Mouse (Mus musculus): ENCODE data around the gene Polr2f. TPM values are rescaled to one million over a fixed set of nuclear protein-coding genes. Genes with fewer than 3 reads are reported as not detected.
A peak's percentile ranks its signal among the peaks of the same experiment; 100 is the strongest.

Gene Polr2f
- polyA plus RNA-seq, 1 experiment from 2014 or later, result 318 TPM

DNA sequence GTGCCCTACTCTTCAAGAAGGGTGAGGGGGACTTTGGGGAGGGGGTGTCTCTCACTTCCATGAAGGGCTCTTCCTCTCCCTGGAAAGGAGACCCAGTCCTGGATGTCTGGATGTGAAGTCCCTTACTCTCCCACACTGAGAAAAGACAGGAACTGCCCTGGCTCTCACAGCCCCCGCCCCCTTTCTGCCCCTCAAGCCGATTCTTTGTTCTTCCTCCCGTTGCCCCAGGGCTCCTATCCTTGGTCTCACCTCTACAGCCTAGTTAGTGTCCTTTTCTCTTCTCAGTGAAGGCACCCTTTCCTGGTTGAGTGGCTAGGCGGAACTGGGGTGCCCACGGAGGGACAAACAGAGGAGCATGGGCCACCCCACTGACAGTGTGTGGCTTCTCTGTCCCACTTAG, 24.3 kb downstream of the Polr2f start, which contains the start of gene Sox10:
Sox10 (minus strand) TSS at position 101 of the 400 bp plus-strand sequence.
- 50% methylated on average over 5 of the region's 5 CpGs for WGBS
- H3K27ac ChIP-seq, result no peak within 1 kb of the TSS

GRCm38 (mm10) chr15:79166712-79167111, 25.9 kb downstream of the Polr2f start:
- peaks cover 39% of the 10 kb centered on the region for H3K4me1 ChIP-seq
- no peaks in the 10 kb centered on the region for H3K36me3 ChIP-seq
- H3K4me3 ChIP-seq, result no peak overlapping the region
- 0 out of 2 replicates have a peak, but pooled peaks have one; percentile 31 for ATAC-seq (ENCODE audit: low FRiP score, low read depth)
- 40% methylated on average over 8 of the region's 8 CpGs for WGBS
- H3K27me3 ChIP-seq (replicated peaks), result peaks cover 49% of the 10 kb centered on the region
- H3K27ac ChIP-seq, result no peak overlapping the region
- H3K9ac ChIP-seq, result no peak overlapping the region
- peak overlapping the region; percentile 35 for H3K4me2 ChIP-seq (replicated peaks)
- no peaks in the 10 kb centered on the region for H3K9me3 ChIP-seq

More for the DNA sequence above, 24.3 kb downstream of the Polr2f start, which contains the start of gene Sox10:
- Histone ChIP-seq H3K9ac (peak within 1 kb of the TSS; percentile 29; the same call in 1 of the 2 replicates), H3K4me1 (peaks cover 39% of the 10 kb centered on the region), H3K4me3 (peak within 1 kb of the TSS; percentile 33), H3K27me3 (replicated peaks) (peaks cover 64% of the 10 kb centered on the region), H3K36me3 (no peaks in the 10 kb centered on the region), H3K4me2 (replicated peaks) (peak within 1 kb of the TSS; percentile 43), H3K9me3 (no peaks in the 10 kb centered on the region)
- no peak for ATAC-seq (ENCODE audit: low FRiP score, low read depth)

DNA sequence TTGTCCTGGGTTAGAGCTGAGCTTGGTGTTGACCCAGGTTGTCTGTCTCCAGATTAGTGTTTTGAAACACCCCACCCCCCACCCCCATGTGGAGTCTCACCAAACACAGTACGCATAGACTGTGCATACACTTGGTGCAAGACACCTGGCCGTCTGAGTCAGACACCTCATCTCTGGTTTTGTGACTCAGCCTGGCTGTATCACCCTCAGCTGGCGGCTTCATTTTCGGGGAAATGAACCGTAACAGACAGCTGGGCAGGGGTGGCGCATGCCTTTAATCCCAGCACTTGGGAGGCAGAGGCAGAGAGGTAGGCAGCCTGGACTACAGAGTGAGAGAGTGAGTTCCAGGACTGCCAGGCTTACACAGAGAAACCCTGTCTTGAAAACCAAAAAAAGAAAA, 36.1 kb downstream of the Polr2f start:
- 51% methylated on average over 6 of the region's 6 CpGs for WGBS
- H3K27ac ChIP-seq, result no peak overlapping the region

GRCm38 (mm10) chr15:79185213-79185612, 44.4 kb downstream of the Polr2f start:
- Histone ChIP-seq H3K36me3 (no peaks in the 10 kb centered on the region), H3K9me3 (no peaks in the 10 kb centered on the region), H3K4me1 (no peaks in the 10 kb centered on the region), H3K4me2 (replicated peaks) (no peak overlapping the region), H3K4me3 (no peak overlapping the region), H3K9ac (no peak overlapping the region), H3K27me3 (replicated peaks) (no peaks in the 10 kb centered on the region), H3K27ac (no peak overlapping the region)
- no peak for ATAC-seq (ENCODE audit: low FRiP score, low read depth)
- WGBS, result 90% methylated on average over 10 of the region's 10 CpGs

More for the DNA sequence above, 36.1 kb downstream of the Polr2f start:
- Histone ChIP-seq H3K9ac (no peak overlapping the region), H3K4me3 (no peak overlapping the region), H3K27me3 (replicated peaks) (no peaks in the 10 kb centered on the region), H3K4me2 (replicated peaks) (no peak overlapping the region), H3K36me3 (no peaks in the 10 kb centered on the region), H3K9me3 (no peaks in the 10 kb centered on the region), H3K4me1 (peaks cover 17% of the 10 kb centered on the region; the same call in 1 of the 2 replicates)
- ATAC-seq (ENCODE audit: low FRiP score, low read depth), result no peak

DNA sequence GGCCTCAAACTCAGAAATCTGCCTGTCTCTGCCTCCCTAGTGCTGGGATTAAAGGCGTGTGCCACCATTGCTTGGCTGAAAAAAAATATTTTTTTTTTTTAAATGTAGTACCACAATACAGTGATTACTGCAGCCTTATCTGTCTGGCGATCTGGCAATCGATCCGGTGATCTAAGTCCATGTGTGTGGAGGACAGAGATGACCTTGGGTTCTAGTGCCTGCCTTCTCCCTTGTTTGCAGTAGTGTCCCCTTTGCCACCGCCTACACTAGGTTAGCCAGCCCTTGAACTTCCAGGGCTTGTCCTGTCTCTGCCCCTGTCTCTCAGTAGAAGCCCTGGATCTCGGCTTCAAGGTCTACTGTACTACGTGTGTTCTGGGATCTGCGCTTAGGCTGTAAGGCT, 47.0 kb downstream of the Polr2f start:
- no peak for ATAC-seq (ENCODE audit: low FRiP score, low read depth)
- H3K27me3 ChIP-seq (replicated peaks), result no peaks in the 10 kb centered on the region
- no peak overlapping the region for H3K4me3 ChIP-seq
- H3K9me3 ChIP-seq, result no peaks in the 10 kb centered on the region
- H3K9ac ChIP-seq, result no peak overlapping the region
- WGBS, result 94% methylated on average over 8 of the region's 8 CpGs
- peaks cover 6% of the 10 kb centered on the region for H3K4me1 ChIP-seq
- no peak overlapping the region for H3K4me2 ChIP-seq (replicated peaks)
- H3K36me3 ChIP-seq, result no peaks in the 10 kb centered on the region
- H3K27ac ChIP-seq, result no peak overlapping the region

- H3K4me2 ChIP-seq (replicated peaks), result no peak overlapping the region
- 94% methylated on average over 2 of the region's 2 CpGs for WGBS
These were observed 50.6 kb downstream of the Polr2f start for GRCm38 (mm10) chr15:79191426-79191825.

DNA sequence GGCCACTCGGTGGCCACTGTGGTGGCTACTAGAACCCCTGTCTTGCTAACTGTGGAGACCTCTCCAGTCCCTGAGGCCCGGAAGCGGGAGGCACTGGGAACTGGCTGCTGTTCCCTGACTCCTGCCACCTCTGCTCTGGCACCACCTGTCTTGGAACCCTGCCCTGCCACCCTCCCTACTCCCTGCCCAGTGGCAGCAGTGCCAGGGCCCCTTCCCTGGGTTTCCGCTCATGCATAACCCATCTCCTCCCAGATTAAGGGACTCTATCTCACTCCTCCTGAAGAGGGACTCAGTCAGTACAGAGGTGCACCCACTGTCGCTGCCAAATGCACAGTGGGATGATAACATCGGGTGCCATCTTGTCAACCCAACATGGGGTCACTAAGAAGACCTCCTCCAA, 51.6 kb downstream of the Polr2f start:
- Histone ChIP-seq H3K36me3 (no peaks in the 10 kb centered on the region), H3K4me2 (replicated peaks) (peak overlapping the region; percentile 42; the same call in 1 of the 2 replicates), H3K9ac (no peak overlapping the region), H3K9me3 (no peaks in the 10 kb centered on the region), H3K27me3 (replicated peaks) (no peaks in the 10 kb centered on the region), H3K4me3 (no peak overlapping the region), H3K4me1 (peaks cover 29% of the 10 kb centered on the region), H3K27ac (peak overlapping the region; percentile 87)
- WGBS, result 79% methylated on average over 6 of the region's 6 CpGs
- ATAC-seq (ENCODE audit: low FRiP score, low read depth), result peak; percentile 34

More at GRCm38 (mm10) chr15:79191426-79191825, 50.6 kb downstream of the Polr2f start:
- Histone ChIP-seq H3K4me1 (peaks cover 29% of the 10 kb centered on the region), H3K27me3 (replicated peaks) (no peaks in the 10 kb centered on the region), H3K9me3 (no peaks in the 10 kb centered on the region), H3K27ac (no peak overlapping the region), H3K36me3 (no peaks in the 10 kb centered on the region), H3K9ac (no peak overlapping the region), H3K4me3 (no peak overlapping the region)
- no peak for ATAC-seq (ENCODE audit: low FRiP score, low read depth)

DNA sequence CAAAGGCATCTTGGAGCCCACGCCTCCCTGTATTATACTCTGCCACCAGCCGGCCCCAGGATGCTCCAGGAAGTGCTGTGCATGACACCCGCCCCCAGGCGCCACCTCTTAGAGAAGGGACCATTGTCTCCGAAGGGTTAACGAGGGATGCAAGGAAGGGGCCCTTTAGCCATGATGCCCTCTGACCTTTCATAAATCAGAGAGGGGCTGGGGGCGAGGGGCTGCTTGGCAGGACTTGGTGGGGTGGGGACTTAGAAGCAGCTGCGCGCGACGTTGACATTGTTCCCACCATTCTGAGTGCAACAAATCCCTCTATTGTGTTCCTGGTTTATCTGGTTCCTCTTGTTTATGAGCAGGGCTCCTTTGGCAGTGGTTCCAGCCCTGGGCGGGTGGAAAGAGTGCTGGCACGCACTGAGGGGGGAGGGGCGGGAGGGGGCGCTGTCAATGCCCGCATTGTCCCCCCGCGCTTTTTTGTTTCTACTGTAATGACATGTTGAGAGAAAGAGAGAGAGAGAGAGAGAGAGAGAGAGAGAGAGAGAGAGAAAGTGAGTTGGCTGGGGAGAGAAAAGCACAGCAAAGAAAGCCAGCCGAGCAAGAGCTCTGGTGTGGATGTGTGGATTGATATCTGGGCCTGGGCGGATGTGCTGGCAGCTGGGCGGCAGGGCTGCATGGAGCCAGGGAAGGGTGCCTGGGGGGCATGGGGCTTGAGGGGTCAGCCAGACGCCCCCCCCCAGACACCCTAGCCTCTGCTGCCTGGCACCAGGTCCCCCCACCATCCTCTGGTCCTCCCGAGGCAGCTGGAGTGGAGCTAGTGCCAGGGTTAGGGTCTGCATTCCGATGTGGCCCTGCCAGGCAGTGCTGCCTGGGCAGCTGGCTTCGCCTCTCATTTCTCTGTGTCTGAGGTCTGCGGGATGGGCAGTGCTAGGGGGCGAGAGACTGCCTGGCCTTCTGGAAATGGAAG, 52.4 kb downstream of the Polr2f start:
- Histone ChIP-seq H3K4me2 (replicated peaks) (peak overlapping the region; percentile 42), H3K36me3 (no peaks in the 10 kb centered on the region), H3K9ac (peak overlapping the region; percentile 57), H3K4me3 (no peak overlapping the region; the same call in 1 of the 2 replicates), H3K27me3 (replicated peaks) (no peaks in the 10 kb centered on the region), H3K4me1 (peaks cover 29% of the 10 kb centered on the region), H3K27ac (peak overlapping the region; percentile 87), H3K9me3 (no peaks in the 10 kb centered on the region)
- WGBS, result 21% methylated on average over 27 of the region's 27 CpGs
- ATAC-seq (ENCODE audit: low FRiP score, low read depth), result peak; percentile 77

- WGBS, result 89% methylated on average over 9 of the region's 9 CpGs
- Histone ChIP-seq H3K4me3 (no peak overlapping the region), H3K36me3 (no peaks in the 10 kb centered on the region), H3K27me3 (replicated peaks) (no peaks in the 10 kb centered on the region), H3K4me2 (replicated peaks) (peak overlapping the region; percentile 42; the same call in 1 of the 2 replicates), H3K4me1 (peaks cover 29% of the 10 kb centered on the region), H3K27ac (peak overlapping the region; percentile 87; the same call in 1 of the 2 replicates), H3K9ac (no peak overlapping the region), H3K9me3 (no peaks in the 10 kb centered on the region)
- no peak for ATAC-seq (ENCODE audit: low FRiP score, low read depth)
These were observed 53.2 kb downstream of the Polr2f start for GRCm38 (mm10) chr15:79194048-79194447.

DNA sequence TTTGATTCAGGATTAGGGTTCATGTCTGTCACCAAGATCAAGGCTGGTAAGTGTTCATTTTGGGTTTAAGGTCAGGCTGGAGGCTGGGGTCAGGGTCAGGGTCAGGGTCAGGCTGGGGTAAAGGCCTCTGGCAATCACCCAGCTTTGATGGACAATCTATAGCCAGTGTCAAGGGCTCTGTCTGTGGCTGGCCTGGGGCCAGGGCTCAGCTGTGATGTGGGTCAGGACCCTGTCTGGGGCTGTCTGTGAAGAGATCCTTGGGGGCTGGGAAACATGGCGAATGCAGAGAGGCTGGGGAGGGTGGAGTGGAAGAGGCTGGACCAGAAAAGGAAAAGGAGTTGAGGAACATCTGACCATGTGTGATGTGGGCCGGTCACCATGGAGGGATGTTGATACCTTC, 54.1 kb downstream of the Polr2f start:
- H3K27me3 ChIP-seq (replicated peaks), result no peaks in the 10 kb centered on the region
- no peak overlapping the region for H3K4me2 ChIP-seq (replicated peaks)
- peaks cover 29% of the 10 kb centered on the region for H3K4me1 ChIP-seq
- H3K4me3 ChIP-seq, result no peak overlapping the region
- H3K9ac ChIP-seq, result no peak overlapping the region
- no peaks in the 10 kb centered on the region for H3K9me3 ChIP-seq
- ATAC-seq (ENCODE audit: low FRiP score, low read depth), result no peak
- whole genome bisulfite sequencing, result 76% methylated on average over 2 of the region's 2 CpGs
- H3K36me3 ChIP-seq, result no peaks in the 10 kb centered on the region
- H3K27ac ChIP-seq, result no peak overlapping the region

DNA sequence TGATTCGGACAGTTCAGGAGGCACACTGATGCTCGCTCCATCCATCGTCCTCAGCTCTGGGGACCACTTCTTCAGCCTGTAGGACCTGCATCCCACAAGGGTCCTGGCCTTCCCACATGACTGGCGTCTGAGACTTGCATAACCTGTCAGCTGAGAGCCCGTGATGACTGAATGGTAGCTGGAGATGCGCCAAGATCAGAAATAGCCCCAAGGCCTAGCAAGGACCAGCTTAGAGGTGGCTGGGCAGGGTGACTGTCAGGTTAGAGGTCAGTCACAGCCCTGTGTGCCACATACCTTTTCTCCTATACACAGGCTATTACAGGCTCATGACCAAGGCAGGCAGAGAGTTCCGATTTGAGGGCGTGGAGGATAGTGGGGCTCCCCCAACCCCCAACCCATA, 54.7 kb downstream of the Polr2f start:
- Histone ChIP-seq H3K9me3 (no peaks in the 10 kb centered on the region), H3K9ac (no peak overlapping the region), H3K27me3 (replicated peaks) (no peaks in the 10 kb centered on the region), H3K4me3 (no peak overlapping the region), H3K4me1 (peaks cover 29% of the 10 kb centered on the region), H3K4me2 (replicated peaks) (no peak overlapping the region), H3K36me3 (no peaks in the 10 kb centered on the region), H3K27ac (no peak overlapping the region)
- WGBS, result 87% methylated on average over 8 of the region's 8 CpGs
- no peak for ATAC-seq (ENCODE audit: low FRiP score, low read depth)

DNA sequence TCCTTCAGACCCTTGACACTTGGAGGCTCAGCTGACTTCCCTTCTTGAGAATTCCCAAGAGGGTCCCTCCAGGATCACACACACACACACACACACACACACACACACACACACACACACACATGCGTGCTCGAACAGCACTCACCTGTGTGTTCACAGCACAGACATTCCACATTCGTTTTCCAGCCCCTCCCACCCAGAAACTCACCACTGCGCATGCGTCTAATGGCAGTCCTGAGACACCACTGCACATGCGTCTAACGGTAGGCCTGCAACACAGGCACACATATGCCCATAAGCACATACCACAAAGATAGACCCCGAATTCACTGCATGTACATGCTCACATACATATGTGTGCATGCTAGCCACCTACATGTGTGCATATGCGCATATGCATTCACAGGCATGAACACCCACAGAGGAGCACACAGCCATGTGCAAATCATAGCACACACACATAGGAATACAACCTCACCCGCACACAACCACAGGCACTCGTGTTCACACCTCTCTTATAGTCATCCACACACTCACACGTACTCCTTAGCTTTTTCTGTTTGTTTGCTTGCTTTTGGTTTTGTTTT, 58.7 kb downstream of the Polr2f start:
- Histone ChIP-seq H3K4me3 (no peak overlapping the region), H3K27ac (no peak overlapping the region), H3K9ac (no peak overlapping the region), H3K4me1 (peaks cover 34% of the 10 kb centered on the region), H3K36me3 (no peaks in the 10 kb centered on the region), H3K9me3 (no peaks in the 10 kb centered on the region), H3K4me2 (replicated peaks) (no peak overlapping the region), H3K27me3 (replicated peaks) (no peaks in the 10 kb centered on the region)
- WGBS, result 95% methylated on average over 12 of the region's 12 CpGs
- no peak for ATAC-seq (ENCODE audit: low FRiP score, low read depth)
